ENCODE assay signal across 10 mouse cellular contexts in genomic region chr16:26035079-26035478, GRCm38 (mm10).
DNase-seq lines count a peak whose midpoint lies in the region; ATAC-seq and TF ChIP-seq lines count a peak whose summit lies in the region.
"Had no signal": no experiment of that assay in that cellular context is flagged by ENCODE, and none has a peak within 500 bp of the region (broad histone marks: within the 10 kb centered on the region; RNA-seq: fewer than 3 reads in every experiment).

No protein-coding gene starts in this region.

- TF ChIP-seq EP300 in lung, postnatal 0 days (IDR thresholded peaks at IDR 0.05): no peak

- H3K4me3 ChIP-seq in hindbrain, embryonic 14.5 days (replicated peaks; ENCODE audit: low read length): no peak overlapping the region
- no peak overlapping the region for H3K4me3 ChIP-seq in hindbrain, embryonic 11.5 days (ENCODE audit: low read depth, low read length)
- H3K4me3 ChIP-seq in lung, embryonic 14.5 days (ENCODE audit: low read depth, low read length): no peak overlapping the region
- no peak overlapping the region for H3K4me3 ChIP-seq in lung, postnatal 0 days (ENCODE audit: low read depth, low read length)
- H3K4me3 ChIP-seq in embryonic facial prominence, embryonic 14.5 days (ENCODE audit: low read depth, low read length): no peak overlapping the region
- H3K4me3 ChIP-seq in stomach, embryonic 15.5 days (replicated peaks): no peak overlapping the region
- H3K4me3 ChIP-seq: midbrain, embryonic 10.5 days had no signal

- no peaks in the 10 kb centered on the region for H3K9me3 ChIP-seq in hindbrain, embryonic 14.5 days (ENCODE audit: control insufficient read depth, low read length)
- H3K9me3 ChIP-seq in hindbrain, embryonic 11.5 days (ENCODE audit: control insufficient read depth, low read length): no peaks in the 10 kb centered on the region
- H3K9me3 ChIP-seq in lung, embryonic 14.5 days (ENCODE audit: low read depth, low read length): no peaks in the 10 kb centered on the region
- no peaks in the 10 kb centered on the region; the same call in 1 of the 2 replicates for H3K9me3 ChIP-seq in lung, postnatal 0 days (ENCODE audit: low read length)
- H3K9me3 ChIP-seq in embryonic facial prominence, embryonic 14.5 days (ENCODE audit: control insufficient read depth, low read length): 0 out of 2 replicates have a peak, but pooled peaks cover 6% of the 10 kb centered on the region
- no peaks in the 10 kb centered on the region for H3K9me3 ChIP-seq in stomach, embryonic 15.5 days
- H3K9me3 ChIP-seq: midbrain, embryonic 10.5 days had no signal

- intact Hi-C loops in gastrocnemius, postnatal 36 days (cut with DNase I): no loop called here

- 0 out of 2 replicates have a peak overlapping the region, but pooled peaks have one; percentile 8 for H3K27ac ChIP-seq in hindbrain, embryonic 14.5 days
- H3K27ac ChIP-seq in hindbrain, embryonic 11.5 days (ENCODE audit: low read depth, low read length): no peak overlapping the region
- peak overlapping the region; percentile 77 for H3K27ac ChIP-seq in lung, embryonic 14.5 days (ENCODE audit: low read depth)
- no peak overlapping the region for H3K27ac ChIP-seq in lung, postnatal 0 days (ENCODE audit: low read length)
- peak overlapping the region; percentile 35 for H3K27ac ChIP-seq in embryonic facial prominence, embryonic 14.5 days (replicated peaks; ENCODE audit: low read depth, low read length)
- H3K27ac ChIP-seq in stomach, embryonic 15.5 days: peak overlapping the region; percentile 82
- H3K27ac ChIP-seq: midbrain, embryonic 10.5 days had no signal

- H3K36me3 ChIP-seq in hindbrain, embryonic 14.5 days (replicated peaks; ENCODE audit: control insufficient read depth, insufficient read depth): no peaks in the 10 kb centered on the region
- no peaks in the 10 kb centered on the region for H3K36me3 ChIP-seq in hindbrain, embryonic 11.5 days (ENCODE audit: control insufficient read depth, insufficient read depth, low read length)
- H3K36me3 ChIP-seq in lung, embryonic 14.5 days (ENCODE audit: insufficient read depth): no peaks in the 10 kb centered on the region
- H3K36me3 ChIP-seq in lung, postnatal 0 days (ENCODE audit: insufficient read depth, low read length): no peaks in the 10 kb centered on the region
- no peaks in the 10 kb centered on the region for H3K36me3 ChIP-seq in embryonic facial prominence, embryonic 14.5 days (ENCODE audit: control insufficient read depth, insufficient read depth, low read length)
- H3K36me3 ChIP-seq in stomach, embryonic 15.5 days: no peaks in the 10 kb centered on the region
- H3K36me3 ChIP-seq: midbrain, embryonic 10.5 days had no signal

- no peak overlapping the region for H3K4me2 ChIP-seq in hindbrain, embryonic 14.5 days (replicated peaks)
- no peak overlapping the region for H3K4me2 ChIP-seq in hindbrain, embryonic 11.5 days (replicated peaks; ENCODE audit: low read depth, low read length)
- H3K4me2 ChIP-seq in lung, embryonic 14.5 days: no peak overlapping the region
- H3K4me2 ChIP-seq in lung, postnatal 0 days (replicated peaks; ENCODE audit: low read depth, low read length): no peak overlapping the region; the same call in 1 of the 2 replicates
- no peak overlapping the region for H3K4me2 ChIP-seq in embryonic facial prominence, embryonic 14.5 days (ENCODE audit: low read depth, low read length)
- H3K4me2 ChIP-seq in stomach, embryonic 15.5 days: no peak overlapping the region

- H3K27me3 ChIP-seq in hindbrain, embryonic 14.5 days (ENCODE audit: control insufficient read depth, insufficient read depth, low read length): no peaks in the 10 kb centered on the region
- no peaks in the 10 kb centered on the region for H3K27me3 ChIP-seq in hindbrain, embryonic 11.5 days (ENCODE audit: control insufficient read depth, insufficient read depth, low read length)
- H3K27me3 ChIP-seq in lung, embryonic 14.5 days (ENCODE audit: insufficient read depth, low read length): no peaks in the 10 kb centered on the region
- H3K27me3 ChIP-seq in lung, postnatal 0 days (replicated peaks; ENCODE audit: insufficient read depth, low read length): no peaks in the 10 kb centered on the region
- H3K27me3 ChIP-seq in embryonic facial prominence, embryonic 14.5 days (replicated peaks; ENCODE audit: control insufficient read depth, insufficient read depth, low read length): no peaks in the 10 kb centered on the region
- no peaks in the 10 kb centered on the region for H3K27me3 ChIP-seq in stomach, embryonic 15.5 days (replicated peaks)

- 0 out of 2 replicates have a peak, but pooled peaks cover 3% of the 10 kb centered on the region for H3K4me1 ChIP-seq in hindbrain, embryonic 14.5 days (replicated peaks; ENCODE audit: control insufficient read depth, insufficient read depth, low read length)
- no peaks in the 10 kb centered on the region for H3K4me1 ChIP-seq in hindbrain, embryonic 11.5 days (replicated peaks; ENCODE audit: control insufficient read depth, insufficient read depth, low read length)
- H3K4me1 ChIP-seq in lung, embryonic 14.5 days (ENCODE audit: insufficient read depth): no peaks in the 10 kb centered on the region
- no peaks in the 10 kb centered on the region for H3K4me1 ChIP-seq in lung, postnatal 0 days (ENCODE audit: insufficient read depth, low read depth, low read length)
- peaks cover 17% of the 10 kb centered on the region for H3K4me1 ChIP-seq in embryonic facial prominence, embryonic 14.5 days (ENCODE audit: control insufficient read depth, insufficient read depth, low read length)
- peaks cover 4% of the 10 kb centered on the region; the same call in 1 of the 2 replicates for H3K4me1 ChIP-seq in stomach, embryonic 15.5 days

- DNase-seq in hindbrain, embryonic 14.5 days (ENCODE audit: low spot score): no peak
- no peak for DNase-seq in hindbrain, embryonic 11.5 days (ENCODE audit: low spot score)
- peak; percentile 63 for DNase-seq in lung, embryonic 14.5 days
- no peak for DNase-seq in lung, postnatal 0 days (ENCODE audit: low spot score)
- DNase-seq in embryonic facial prominence, embryonic 14.5 days (ENCODE audit: low spot score): peak; percentile 82
- DNase-seq in gastrocnemius, postnatal 36 days: no peak
- DNase-seq: layer of hippocampus, postnatal 36 days; retina, postnatal 1 day had no signal

- H3K9ac ChIP-seq in hindbrain, embryonic 14.5 days: no peak overlapping the region
- no peak overlapping the region for H3K9ac ChIP-seq in hindbrain, embryonic 11.5 days (ENCODE audit: low read depth, low read length)
- no peak overlapping the region for H3K9ac ChIP-seq in lung, embryonic 14.5 days
- H3K9ac ChIP-seq in lung, postnatal 0 days (replicated peaks; ENCODE audit: low read depth): no peak overlapping the region
- H3K9ac ChIP-seq in embryonic facial prominence, embryonic 14.5 days (ENCODE audit: low read depth, low read length): no peak overlapping the region
- H3K9ac ChIP-seq in stomach, embryonic 15.5 days: no peak overlapping the region

- ATAC-seq in hindbrain, embryonic 14.5 days (ENCODE audit: low FRiP score): no peak
- ATAC-seq in hindbrain, embryonic 11.5 days (ENCODE audit: low FRiP score): no peak
- ATAC-seq in lung, embryonic 14.5 days (ENCODE audit: insufficient read depth): peak; percentile 67
- ATAC-seq in lung, postnatal 0 days: no peak
- peak; percentile 30; the same call in 1 of the 2 replicates for ATAC-seq in embryonic facial prominence, embryonic 14.5 days (ENCODE audit: low read depth)
- ATAC-seq in stomach, embryonic 15.5 days (ENCODE audit: insufficient read depth, low FRiP score, low read depth): no peak

- 66% methylated on average over 5 of the region's 5 CpGs for WGBS in hindbrain, embryonic 14.5 days
- 64% methylated on average over 5 of the region's 5 CpGs for WGBS in hindbrain, embryonic 11.5 days
- WGBS in lung, embryonic 14.5 days: 39% methylated on average over 5 of the region's 5 CpGs
- 56% methylated on average over 5 of the region's 5 CpGs for WGBS in lung, postnatal 0 days
- WGBS in embryonic facial prominence, embryonic 14.5 days: 29% methylated on average over 5 of the region's 5 CpGs
- WGBS in stomach, embryonic 15.5 days: 46% methylated on average over 5 of the region's 5 CpGs

- TF ChIP-seq CTCF in lung, embryonic 14.5 days (IDR thresholded peaks at IDR 0.05; ENCODE audit: low read depth): no peak
- TF ChIP-seq CTCF in lung, postnatal 0 days (IDR thresholded peaks at IDR 0.05): no peak

Comparison
In these comparisons a context has a peak if more than half of its experiments do, and no peak if none do; other contexts are left out.
1. ATAC-seq: peak in lung, embryonic 14.5 days (single experiment) and embryonic facial prominence, embryonic 14.5 days (single experiment); none in hindbrain, embryonic 14.5 days (single experiment), hindbrain, embryonic 11.5 days (single experiment), lung, postnatal 0 days (single experiment) and stomach, embryonic 15.5 days (single experiment).
2. DNase-seq: peak in lung, embryonic 14.5 days (single experiment) and embryonic facial prominence, embryonic 14.5 days (single experiment); none in hindbrain, embryonic 14.5 days (single experiment), hindbrain, embryonic 11.5 days (single experiment), lung, postnatal 0 days (single experiment) and gastrocnemius, postnatal 36 days (0 of 2).
3. H3K27ac ChIP-seq: peak in hindbrain, embryonic 14.5 days (single experiment), lung, embryonic 14.5 days (single experiment), embryonic facial prominence, embryonic 14.5 days (single experiment) and stomach, embryonic 15.5 days (single experiment); none in hindbrain, embryonic 11.5 days (single experiment) and lung, postnatal 0 days (single experiment).